Mouse (Mus musculus): Measurements from ENCODE around the gene Ncoa5.

Gene Ncoa5

DNA sequence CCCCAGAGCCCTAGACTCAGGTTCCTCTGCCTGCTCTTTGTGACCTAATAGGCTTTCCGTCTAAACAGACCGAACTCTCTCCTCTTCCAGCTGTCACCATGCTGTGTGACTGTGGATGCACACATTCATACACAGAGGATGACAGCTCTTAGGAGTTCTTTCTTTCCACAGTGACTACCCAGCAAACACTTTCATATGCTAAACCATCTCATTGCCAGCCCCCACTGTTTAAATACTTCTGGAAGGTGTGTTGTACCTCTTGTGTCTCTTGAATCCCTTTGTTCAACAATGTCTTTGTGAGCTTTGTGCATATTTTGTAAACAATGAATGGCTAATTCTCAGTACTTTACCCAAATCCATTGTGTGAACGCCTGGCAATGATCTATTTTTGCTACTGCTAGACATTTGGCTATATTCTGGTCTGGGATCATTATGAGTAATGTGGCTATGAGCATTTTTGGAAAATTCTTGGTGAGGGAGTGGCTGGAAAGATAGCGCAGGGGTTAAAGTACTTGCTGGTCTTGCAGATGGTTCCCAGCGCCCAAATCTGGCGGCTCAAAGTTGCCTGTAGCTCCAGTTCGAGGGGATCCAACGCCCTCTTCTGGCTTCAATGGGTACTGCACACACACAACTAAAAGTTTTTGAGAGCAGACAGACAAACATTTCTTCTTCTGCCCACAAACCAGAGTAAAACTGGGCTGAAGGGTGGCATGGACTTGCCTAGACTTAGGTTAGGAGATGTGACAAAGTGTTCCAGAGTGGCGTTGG is 76.9 kb downstream of the Ncoa5 start:
- DNase-seq (ENCODE audit: low spot score): no peak

DNA sequence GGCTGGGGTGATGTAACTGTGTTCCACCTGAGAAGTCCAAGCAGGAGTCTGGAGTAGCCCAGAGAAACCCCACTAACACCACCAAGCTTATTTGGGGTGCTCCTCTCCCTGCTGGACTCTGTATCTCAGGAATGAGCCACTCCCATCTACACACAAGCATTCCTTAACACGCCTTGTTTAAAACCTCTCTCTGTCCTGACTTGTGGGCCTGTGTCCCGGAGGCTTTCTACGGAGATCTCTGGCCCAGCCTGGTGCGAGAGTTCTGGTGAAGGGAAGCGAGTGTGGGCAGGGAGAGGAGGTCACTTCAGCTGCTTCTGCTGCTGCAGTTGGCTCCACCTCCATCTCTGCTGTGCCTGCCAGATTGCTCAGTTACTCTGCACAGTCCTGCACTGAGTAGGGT is 78.5 kb downstream of the Ncoa5 start:
- DNase-seq (ENCODE audit: low spot score): no peak

DNA sequence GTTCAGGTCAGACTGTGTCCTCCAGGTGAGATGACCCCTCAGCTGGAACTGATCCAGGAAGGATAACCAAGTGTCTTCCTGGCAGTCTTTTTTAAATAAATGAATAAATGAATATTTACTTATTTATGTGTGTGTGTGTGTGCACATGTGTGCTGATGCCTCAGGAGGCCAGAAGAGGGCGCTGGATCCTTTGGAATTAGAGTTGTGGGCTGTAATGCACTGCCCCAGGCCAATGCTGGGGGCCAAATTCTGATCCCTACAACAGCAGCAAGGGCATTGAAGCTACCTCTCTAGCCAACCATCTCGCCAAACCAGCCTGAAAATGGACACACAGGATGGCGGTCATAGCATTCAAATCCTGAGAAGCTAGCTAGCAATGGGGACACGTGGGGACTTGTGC is 78.9 kb downstream of the Ncoa5 start:
- DNase-seq (ENCODE audit: low spot score): no peak

DNA sequence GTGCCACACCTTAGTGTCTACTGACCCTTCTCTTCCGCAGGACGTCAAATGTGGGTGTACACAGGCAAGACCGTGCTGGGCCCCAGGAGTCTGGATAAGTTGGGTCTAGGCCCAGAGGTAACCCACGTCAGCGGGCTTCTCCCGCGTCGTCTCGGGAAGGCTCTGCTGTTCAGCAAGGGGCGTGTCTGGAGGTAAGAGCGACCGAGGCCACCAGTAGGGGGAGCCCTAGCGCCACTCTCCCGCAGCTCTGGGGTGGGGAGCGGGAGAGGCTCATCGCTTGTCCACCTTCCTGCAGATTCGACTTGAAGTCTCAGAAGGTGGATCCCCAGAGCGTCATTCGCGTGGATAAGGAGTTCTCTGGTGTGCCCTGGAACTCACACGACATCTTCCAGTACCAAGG is 81.4 kb downstream of the Ncoa5 start:
- DNase-seq (ENCODE audit: low spot score): no peak

DNA sequence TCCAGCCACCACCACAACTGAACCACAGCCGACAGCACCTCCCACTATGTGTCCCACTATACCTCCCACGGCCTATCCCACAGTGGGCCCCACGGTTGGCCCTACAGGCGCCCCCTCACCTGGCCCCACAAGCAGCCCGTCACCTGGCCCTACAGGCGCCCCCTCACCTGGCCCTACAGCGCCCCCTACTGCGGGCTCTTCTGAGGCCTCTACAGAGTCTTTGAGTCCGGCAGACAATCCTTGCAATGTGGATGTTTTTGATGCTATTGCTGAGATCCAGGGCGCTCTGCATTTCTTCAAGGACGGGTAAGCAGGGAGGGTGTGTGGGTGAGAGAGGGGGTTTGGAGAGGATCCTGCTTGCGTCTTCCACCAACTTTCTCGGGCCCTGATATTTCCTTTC is 82.2 kb downstream of the Ncoa5 start:
- DNase-seq (ENCODE audit: low spot score): no peak

DNA sequence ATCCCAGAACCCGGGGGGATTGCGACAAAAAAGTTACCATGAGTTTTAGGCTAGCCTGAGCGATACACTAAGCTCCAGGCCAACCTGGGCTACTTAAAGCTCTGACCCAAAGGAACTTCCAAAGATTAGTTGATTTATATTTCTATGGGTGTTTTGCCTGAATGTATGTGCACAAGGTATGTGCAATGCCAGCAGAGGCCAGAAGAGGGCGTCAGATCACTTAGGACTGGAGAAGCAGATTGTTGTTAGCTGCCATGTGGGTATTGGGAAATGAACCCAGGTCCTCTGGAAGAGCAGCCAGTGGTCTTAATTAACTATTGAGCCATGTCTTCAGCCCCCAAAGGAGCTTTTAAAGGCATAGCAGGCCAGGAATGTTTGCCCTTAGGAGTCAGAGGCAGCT is 82.9 kb downstream of the Ncoa5 start:
- DNase-seq (ENCODE audit: low spot score): no peak

DNA sequence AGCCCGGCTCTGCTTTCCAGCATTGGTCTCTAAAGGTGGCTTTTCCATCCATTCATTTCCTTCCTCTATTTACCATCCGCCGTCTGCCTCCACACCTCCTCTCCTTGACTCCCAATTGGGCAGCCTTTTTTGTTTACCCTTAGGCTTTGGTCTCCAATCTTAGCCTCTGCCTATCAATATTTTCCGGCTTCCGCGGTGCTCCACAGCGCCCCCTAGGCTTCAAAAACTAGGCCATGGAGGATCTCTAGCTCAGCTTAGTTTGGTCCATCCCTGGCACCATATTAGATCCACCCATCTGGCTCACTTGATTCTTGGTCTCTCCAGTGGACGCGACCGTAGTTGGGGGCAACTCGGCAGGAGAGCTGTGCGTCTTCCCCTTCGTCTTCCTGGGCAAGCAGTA is 84.2 kb downstream of the Ncoa5 start:
- DNase-seq (ENCODE audit: low spot score): no peak
